Mouse (Mus musculus) adrenal gland, postnatal 14 days (tissue): Measurements from ENCODE around the gene Helz. TPM values are rescaled to one million over a fixed set of nuclear protein-coding genes. Genes with fewer than 3 reads are reported as not detected.

Experiments used
- DNase-seq: peaks from one replicate; pipeline ENCODE4 v3.0.0; 2021; ENCODE audit warnings: mixed read lengths
- total RNA-seq: library from RNA; stranded (reverse); gene quantifications from 2 replicates; pipeline ENCODE4 v1.2.3, GENCODE M21; 2021

The Helz gene
- total RNA-seq, 1 experiment from 2014 or later, result 30.3 TPM

GRCm38 (mm10) chr11:107675246-107675645 is 127.5 kb downstream of the Helz start:
- peak; percentile 38 for DNase-seq

- no peak for DNase-seq
These were observed 128.6 kb downstream of the Helz start for GRCm38 (mm10) chr11:107676207-107676940.

GRCm38 (mm10) chr11:107682694-107683355 is 135.1 kb downstream of the Helz start:
- DNase-seq, result no peak

- DNase-seq, result no peak
These were observed 136.1 kb downstream of the Helz start for GRCm38 (mm10) chr11:107683544-107684465.

GRCm38 (mm10) chr11:107686290-107686689 is 138.6 kb downstream of the Helz start:
- no peak for DNase-seq

- no peak for DNase-seq
These were observed 140.8 kb downstream of the Helz start for GRCm38 (mm10) chr11:107688480-107688879.

- DNase-seq, result no peak
These were observed 143.8 kb downstream of the Helz start for GRCm38 (mm10) chr11:107691569-107691968.

- DNase-seq, result no peak
These were observed 145.6 kb downstream of the Helz start for GRCm38 (mm10) chr11:107693338-107693737.

- DNase-seq, result no peak
These were observed 152.2 kb downstream of the Helz start for GRCm38 (mm10) chr11:107699967-107700366.

GRCm38 (mm10) chr11:107703272-107704134 is 155.8 kb downstream of the Helz start:
- DNase-seq, result peak; percentile 58

GRCm38 (mm10) chr11:107705060-107705459 is 157.3 kb downstream of the Helz start:
- no peak for DNase-seq

- DNase-seq, result no peak
These were observed 157.8 kb downstream of the Helz start for GRCm38 (mm10) chr11:107705476-107706074.

- no peak for DNase-seq
These were observed 160.3 kb downstream of the Helz start for GRCm38 (mm10) chr11:107707897-107708610.

GRCm38 (mm10) chr11:107710379-107710778 is 162.6 kb downstream of the Helz start:
- no peak for DNase-seq

- no peak for DNase-seq
These were observed 166.6 kb downstream of the Helz start for GRCm38 (mm10) chr11:107714368-107714767.

GRCm38 (mm10) chr11:107716332-107716938 is 168.7 kb downstream of the Helz start, which contains the start of gene Cacng1:
Gene Cacng1, minus strand, starts transcription at chr11:107716522.
- no peak for DNase-seq

- peak; percentile 16 for DNase-seq
These were observed 172.7 kb downstream of the Helz start for GRCm38 (mm10) chr11:107720264-107721021.

- no peak for DNase-seq
These were observed 173.3 kb downstream of the Helz start for GRCm38 (mm10) chr11:107721057-107721456.

GRCm38 (mm10) chr11:107724603-107725002 is 176.9 kb downstream of the Helz start:
- no peak for DNase-seq
